Mouse (Mus musculus) liver, postnatal 0 days (tissue): ENCODE results near the gene Xylt2.

ENCODE experiments used
- CTCF ChIP-seq: sonication (generic); IDR thresholded peaks from 2 replicates; pipeline ENCODE4 v1.5.1; 2016; ENCODE audit warnings: antibody characterized with exemption, low read depth
- EP300 ChIP-seq: IDR thresholded peaks from 2 replicates; pipeline ENCODE4 v1.6.1; 2016; ENCODE audit warnings: antibody characterized with exemption, low read depth, mild to moderate bottlenecking

- TF ChIP-seq EP300 (no peak), CTCF (no peak)
Measured at GRCm38 (mm10) chr11:94699399-94699798, 22.1 kb upstream of the Xylt2 start.
